Mouse (Mus musculus): ENCODE measurements at regions not wholly inside any gene's neighbourhood (a gene's known extent, or its start where the extent isn't known, plus 50 kb on each side); places are given as distances from the start of the nearest gene placed in this dataset.

- no peak for DNase-seq (ENCODE audit: low read depth, low spot score)
- TF ChIP-seq TCF12 (IDR thresholded peaks at IDR 0.05; ENCODE audit: low read depth, low read length) (no peak), ETS1 (IDR thresholded peaks at IDR 0.05; ENCODE audit: low read depth, low read length) (no peak), ELF1 (IDR thresholded peaks at IDR 0.05; ENCODE audit: low read depth, low read length) (no peak), EP300 (IDR thresholded peaks at IDR 0.05; ENCODE audit: low read depth in 1 of 2, low read length in 2 of 2) (no peak), MAZ (IDR thresholded peaks at IDR 0.05; ENCODE audit: low read depth, low read length) (no peak), RAD21 (IDR thresholded peaks at IDR 0.05; ENCODE audit: low read depth, low read length) (no peak), SMC3 (IDR thresholded peaks at IDR 0.05; ENCODE audit: low read depth, low read length) (no peak), MAX (IDR thresholded peaks at IDR 0.05; ENCODE audit: low read length) (no peak), HCFC1 (IDR thresholded peaks at IDR 0.05; ENCODE audit: low read depth, low read length) (no peak), ZC3H11A (IDR thresholded peaks at IDR 0.05; ENCODE audit: low read depth, low read length) (no peak), ZMIZ1 (IDR thresholded peaks at IDR 0.05; ENCODE audit: low read depth, low read length) (no peak)
- Histone ChIP-seq H3K27me3 (ENCODE audit: control insufficient read depth in 1 of 2, insufficient read depth in 2 of 2, low read length in 2 of 2) (no peaks in the 10 kb centered on the region), H3K4me1 (ENCODE audit: control insufficient read depth in 1 of 2, insufficient read depth in 2 of 2, low read length in 2 of 2) (no peaks in the 10 kb centered on the region), H3K36me3 (ENCODE audit: control insufficient read depth in 1 of 2, insufficient read depth in 2 of 2, low read length in 2 of 2) (no peaks in the 10 kb centered on the region), H3K27ac (ENCODE audit: control insufficient read depth, low read depth, low read length) (no peak overlapping the region), H3K79me2 (ENCODE audit: control insufficient read depth, insufficient read depth, low read length, poor library complexity) (no peaks in the 10 kb centered on the region), H3K9me3 (replicated peaks; ENCODE audit: insufficient read depth, low read length) (no peaks in the 10 kb centered on the region), H3K9ac (ENCODE audit: control insufficient read depth, low read depth, low read length, poor library complexity, severe bottlenecking) (no peak overlapping the region), H3K4me3 (ENCODE audit: control insufficient read depth in 1 of 2, insufficient read depth in 1 of 2, low read depth in 2 of 2, low read length in 2 of 2) (no peak overlapping the region)
These were observed 57.4 kb upstream of the Zc3h12a start for GRCm38 (mm10) chr4:125185076-125185475.

GRCm38 (mm10) chr4:125180947-125181346, 53.3 kb upstream of the Zc3h12a start:
- H3K27me3 ChIP-seq (ENCODE audit: control insufficient read depth in 1 of 2, insufficient read depth in 2 of 2, low read length in 2 of 2), result no peaks in the 10 kb centered on the region
- no peak overlapping the region for H3K9ac ChIP-seq (ENCODE audit: control insufficient read depth, low read depth, low read length, poor library complexity, severe bottlenecking)
- no peak overlapping the region for H3K4me3 ChIP-seq (ENCODE audit: control insufficient read depth in 1 of 2, insufficient read depth in 1 of 2, low read depth in 2 of 2, low read length in 2 of 2)
- no peak for TF ChIP-seq ZKSCAN1 (IDR thresholded peaks at IDR 0.05; ENCODE audit: low read depth, low read length)
- no peak for TF ChIP-seq MEF2A (IDR thresholded peaks at IDR 0.05; ENCODE audit: extremely low read depth, insufficient replicate concordance, low read depth, low read length, poor library complexity, severe bottlenecking)
- TF ChIP-seq MXI1 (IDR thresholded peaks at IDR 0.05; ENCODE audit: low read depth, low read length), result no peak
- TF ChIP-seq GATA1 (IDR thresholded peaks at IDR 0.05; ENCODE audit: low read depth, low read length), result no peak
- TF ChIP-seq SIN3A (IDR thresholded peaks at IDR 0.05; ENCODE audit: low read length), result no peak
- no peak for TF ChIP-seq SMC3 (IDR thresholded peaks at IDR 0.05; ENCODE audit: low read depth, low read length)
- TF ChIP-seq RCOR1 (IDR thresholded peaks at IDR 0.05; ENCODE audit: low read depth, low read length), result no peak
- TF ChIP-seq NRF1 (IDR thresholded peaks at IDR 0.05; ENCODE audit: insufficient read depth, low read depth, low read length, poor library complexity, severe bottlenecking), result no peak
- TF ChIP-seq HCFC1 (IDR thresholded peaks at IDR 0.05; ENCODE audit: low read depth, low read length), result no peak
- TF ChIP-seq MAFK (IDR thresholded peaks at IDR 0.05; ENCODE audit: borderline replicate concordance, low read depth, low read length), result no peak
- no peak for TF ChIP-seq KAT2A (conservative IDR thresholded peaks at IDR 0.05; ENCODE audit: low read depth, low read length)
- no peak for TF ChIP-seq TAL1 (IDR thresholded peaks at IDR 0.05; ENCODE audit: low read length)
- TF ChIP-seq ETS1 (IDR thresholded peaks at IDR 0.05; ENCODE audit: low read depth, low read length), result no peak
- TF ChIP-seq MYC (IDR thresholded peaks at IDR 0.05; ENCODE audit: low read depth, low read length), result no peak
- TF ChIP-seq MAZ (IDR thresholded peaks at IDR 0.05; ENCODE audit: low read depth, low read length), result no peak
- no peak for TF ChIP-seq CHD1 (IDR thresholded peaks at IDR 0.05; ENCODE audit: low read depth, low read length)
- no peak for TF ChIP-seq EP300 (IDR thresholded peaks at IDR 0.05; ENCODE audit: low read depth in 1 of 2, low read length in 2 of 2)
- TF ChIP-seq BHLHE40 (IDR thresholded peaks at IDR 0.05; ENCODE audit: borderline replicate concordance, low read depth, low read length), result no peak
- no peak for TF ChIP-seq ZC3H11A (IDR thresholded peaks at IDR 0.05; ENCODE audit: low read depth, low read length)
- no peak for TF ChIP-seq CHD2 (IDR thresholded peaks at IDR 0.05; ENCODE audit: low read length)
- no peaks in the 10 kb centered on the region for H3K36me3 ChIP-seq (ENCODE audit: control insufficient read depth in 1 of 2, insufficient read depth in 2 of 2, low read length in 2 of 2)
- no peak for DNase-seq (ENCODE audit: low read depth, low spot score)
- no peak overlapping the region for H3K27ac ChIP-seq (ENCODE audit: control insufficient read depth, low read depth, low read length)
- H3K9me3 ChIP-seq (replicated peaks; ENCODE audit: insufficient read depth, low read length), result no peaks in the 10 kb centered on the region
- no peaks in the 10 kb centered on the region for H3K4me1 ChIP-seq (ENCODE audit: control insufficient read depth in 1 of 2, insufficient read depth in 2 of 2, low read length in 2 of 2)
- no peaks in the 10 kb centered on the region for H3K79me2 ChIP-seq (ENCODE audit: control insufficient read depth, insufficient read depth, low read length, poor library complexity)
